Mouse (Mus musculus): ENCODE measurements at regions not wholly inside any gene's neighbourhood (a gene's known extent, or its start where the extent isn't known, plus 50 kb on each side); places are given as distances from the start of the nearest gene placed in this dataset.
"Not testable (repeated sequence)": the region's sequence is repeated elsewhere in the genome, so short reads cannot be mapped to it uniquely, and the experiment has no call there.

DNA sequence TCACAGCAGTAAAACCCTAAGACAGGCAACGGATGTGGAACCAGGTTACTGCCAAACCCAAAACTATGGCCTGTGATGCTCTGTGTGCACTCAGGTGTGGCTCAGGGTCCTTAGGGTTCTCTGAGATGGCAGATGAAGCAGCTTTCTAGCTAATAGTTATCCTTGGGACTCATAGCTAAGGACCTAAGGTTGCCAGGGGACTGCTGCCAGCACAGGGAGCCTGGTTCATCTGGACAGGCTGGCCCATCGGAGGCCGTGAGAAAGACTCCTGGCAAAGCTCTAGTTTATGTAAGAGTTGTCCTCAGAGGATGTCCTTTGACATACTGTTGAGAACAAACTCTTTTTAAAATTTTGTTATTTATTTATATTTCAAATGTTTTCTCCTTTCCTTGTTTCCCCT is 97.9 kb upstream of the Cnksr3 start:
- DNase-seq (ENCODE audit: low spot score) = no peak
- no peak overlapping the region for H3K4me2 ChIP-seq (ENCODE audit: low read depth, low read length, severe bottlenecking)
- WGBS = 93% methylated on average over 3 of the region's 3 CpGs
- no peak for ATAC-seq (replicated peaks; ENCODE audit: low FRiP score)
- H3K36me3 ChIP-seq (ENCODE audit: control insufficient read depth, insufficient read depth, low read length) = no peaks in the 10 kb centered on the region
- H3K9me3 ChIP-seq (ENCODE audit: control insufficient read depth, low read length) = no peaks in the 10 kb centered on the region
- H3K9ac ChIP-seq (ENCODE audit: low read length) = no peak overlapping the region
- no peaks in the 10 kb centered on the region for H3K27me3 ChIP-seq (ENCODE audit: control insufficient read depth, insufficient read depth, low read length)
- H3K4me3 ChIP-seq (ENCODE audit: low read depth, low read length) = no peak overlapping the region
- no peaks in the 10 kb centered on the region for H3K4me1 ChIP-seq (replicated peaks; ENCODE audit: control insufficient read depth, insufficient read depth, low read length)
- H3K27ac ChIP-seq (ENCODE audit: low read depth, low read length) = no peak overlapping the region

DNA sequence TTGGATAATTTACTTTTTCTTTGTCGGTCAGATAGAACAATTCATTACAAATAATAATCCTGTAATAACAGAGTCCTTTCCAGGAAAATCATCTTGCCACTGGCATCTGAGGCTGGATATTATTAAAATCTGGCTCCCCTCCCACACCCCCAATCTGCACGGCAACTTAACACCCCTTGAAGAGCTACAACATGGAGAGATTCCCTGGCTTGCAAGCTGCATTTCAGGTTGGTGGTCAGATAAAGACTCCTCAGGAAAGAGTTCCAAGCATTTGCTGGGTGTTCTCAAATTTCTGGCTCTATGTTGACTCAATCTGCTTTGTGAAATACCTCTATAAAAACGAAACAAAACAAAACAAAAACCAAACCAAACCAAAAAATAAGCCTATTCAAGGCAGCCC is 93.8 kb upstream of the Cnksr3 start:
- ATAC-seq (replicated peaks; ENCODE audit: low FRiP score); H3K36me3 ChIP-seq (ENCODE audit: control insufficient read depth, insufficient read depth, low read length); H3K27ac ChIP-seq (ENCODE audit: low read depth, low read length); H3K4me3 ChIP-seq (ENCODE audit: low read depth, low read length); H3K9ac ChIP-seq (ENCODE audit: low read length); H3K27me3 ChIP-seq (ENCODE audit: control insufficient read depth, insufficient read depth, low read length); H3K4me2 ChIP-seq (ENCODE audit: low read depth, low read length, severe bottlenecking); H3K9me3 ChIP-seq (ENCODE audit: control insufficient read depth, low read length); DNase-seq (ENCODE audit: low spot score); H3K4me1 ChIP-seq (replicated peaks; ENCODE audit: control insufficient read depth, insufficient read depth, low read length): not testable (repeated sequence)
- 68% methylated on average over 3 of the region's 3 CpGs for WGBS

DNA sequence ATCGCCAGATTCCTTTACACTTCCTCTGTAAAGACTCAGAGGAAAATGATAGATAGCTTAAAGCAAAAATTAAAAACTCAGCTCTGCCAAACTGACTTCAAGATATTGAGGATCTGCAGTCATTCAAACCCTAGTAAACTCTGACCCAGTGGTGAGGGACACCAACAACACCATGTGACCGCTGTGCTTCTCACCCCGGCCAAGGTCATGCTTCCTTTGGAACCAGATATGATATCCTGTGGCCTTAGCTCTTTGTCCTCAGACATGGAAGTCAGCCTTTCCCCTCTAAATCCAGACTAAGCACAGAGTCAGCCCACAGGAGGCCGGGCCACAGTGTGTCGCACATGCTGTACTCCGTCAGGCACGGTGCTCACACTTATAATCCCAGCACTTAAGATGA is 86.3 kb upstream of the Cnksr3 start:
- no peak for ATAC-seq (replicated peaks; ENCODE audit: low FRiP score)
- no peak overlapping the region for H3K9ac ChIP-seq (ENCODE audit: low read length)
- WGBS = 92% methylated on average over 7 of the region's 7 CpGs
- no peaks in the 10 kb centered on the region for H3K4me1 ChIP-seq (replicated peaks; ENCODE audit: control insufficient read depth, insufficient read depth, low read length)
- H3K9me3 ChIP-seq (ENCODE audit: control insufficient read depth, low read length) = no peaks in the 10 kb centered on the region
- H3K4me3 ChIP-seq (ENCODE audit: low read depth, low read length) = no peak overlapping the region
- no peak for DNase-seq (ENCODE audit: low spot score)
- no peaks in the 10 kb centered on the region for H3K36me3 ChIP-seq (ENCODE audit: control insufficient read depth, insufficient read depth, low read length)
- no peaks in the 10 kb centered on the region for H3K27me3 ChIP-seq (ENCODE audit: control insufficient read depth, insufficient read depth, low read length)
- H3K27ac ChIP-seq (ENCODE audit: low read depth, low read length) = no peak overlapping the region
- H3K4me2 ChIP-seq (ENCODE audit: low read depth, low read length, severe bottlenecking) = no peak overlapping the region

DNA sequence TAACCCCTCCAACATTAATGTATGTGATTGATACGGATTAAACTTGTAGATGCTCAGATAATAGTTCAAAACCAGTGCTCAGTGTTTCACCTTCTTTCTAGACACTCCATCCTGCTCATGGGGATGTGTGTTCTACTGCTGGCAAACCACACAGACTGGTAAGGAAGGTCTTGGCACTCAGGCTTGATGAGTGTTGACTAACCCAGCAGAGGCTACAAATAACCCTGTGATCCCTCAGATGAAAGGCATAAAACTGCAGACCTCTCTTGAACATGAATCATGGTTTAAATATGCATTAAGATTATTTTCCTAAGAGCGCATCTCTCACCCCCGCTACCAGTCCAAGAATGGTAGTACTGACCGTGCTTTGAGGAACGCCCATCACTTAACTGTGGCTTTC is 83.9 kb upstream of the Cnksr3 start:
- WGBS = 95% methylated on average over 5 of the region's 5 CpGs

DNA sequence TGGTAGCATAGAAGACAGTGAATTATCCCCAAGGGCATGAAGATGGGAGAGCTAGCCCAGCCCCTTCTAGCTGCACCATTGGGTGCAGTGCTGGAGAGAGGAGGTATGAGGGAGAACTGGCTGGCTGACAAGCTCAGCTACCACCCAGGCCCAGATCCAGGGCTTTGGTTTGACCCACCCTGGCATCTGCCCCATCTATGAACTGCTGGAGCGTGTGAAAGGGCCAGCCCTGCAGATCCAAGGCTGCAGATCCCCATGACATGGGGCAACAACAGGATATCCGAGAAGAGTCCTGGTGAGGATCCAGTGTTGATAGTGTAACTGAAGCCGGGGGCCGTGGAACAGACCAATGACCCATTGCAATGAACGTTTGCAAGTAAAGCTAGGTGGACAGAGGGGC is 81.2 kb upstream of the Cnksr3 start:
- Histone ChIP-seq H3K27ac (ENCODE audit: low read depth, low read length) (no peak overlapping the region), H3K4me3 (ENCODE audit: low read depth, low read length) (no peak overlapping the region), H3K9me3 (ENCODE audit: control insufficient read depth, low read length) (no peaks in the 10 kb centered on the region), H3K27me3 (ENCODE audit: control insufficient read depth, insufficient read depth, low read length) (no peaks in the 10 kb centered on the region), H3K4me1 (replicated peaks; ENCODE audit: control insufficient read depth, insufficient read depth, low read length) (no peaks in the 10 kb centered on the region), H3K36me3 (ENCODE audit: control insufficient read depth, insufficient read depth, low read length) (no peaks in the 10 kb centered on the region), H3K9ac (ENCODE audit: low read length) (no peak overlapping the region), H3K4me2 (ENCODE audit: low read depth, low read length, severe bottlenecking) (no peak overlapping the region)
- WGBS = 85% methylated on average over 5 of the region's 5 CpGs
- ATAC-seq (replicated peaks; ENCODE audit: low FRiP score) (no peak), DNase-seq (ENCODE audit: low spot score) (no peak)

More for the DNA sequence above, 83.9 kb upstream of the Cnksr3 start:
- Histone ChIP-seq H3K9me3 (ENCODE audit: control insufficient read depth, low read length) (no peaks in the 10 kb centered on the region), H3K27ac (ENCODE audit: low read depth, low read length) (no peak overlapping the region), H3K9ac (ENCODE audit: low read length) (no peak overlapping the region), H3K4me3 (ENCODE audit: low read depth, low read length) (no peak overlapping the region), H3K36me3 (ENCODE audit: control insufficient read depth, insufficient read depth, low read length) (no peaks in the 10 kb centered on the region), H3K27me3 (ENCODE audit: control insufficient read depth, insufficient read depth, low read length) (no peaks in the 10 kb centered on the region), H3K4me1 (replicated peaks; ENCODE audit: control insufficient read depth, insufficient read depth, low read length) (no peaks in the 10 kb centered on the region), H3K4me2 (ENCODE audit: low read depth, low read length, severe bottlenecking) (no peak overlapping the region)
- no peak for DNase-seq (ENCODE audit: low spot score)
- ATAC-seq (replicated peaks; ENCODE audit: low FRiP score) = no peak

DNA sequence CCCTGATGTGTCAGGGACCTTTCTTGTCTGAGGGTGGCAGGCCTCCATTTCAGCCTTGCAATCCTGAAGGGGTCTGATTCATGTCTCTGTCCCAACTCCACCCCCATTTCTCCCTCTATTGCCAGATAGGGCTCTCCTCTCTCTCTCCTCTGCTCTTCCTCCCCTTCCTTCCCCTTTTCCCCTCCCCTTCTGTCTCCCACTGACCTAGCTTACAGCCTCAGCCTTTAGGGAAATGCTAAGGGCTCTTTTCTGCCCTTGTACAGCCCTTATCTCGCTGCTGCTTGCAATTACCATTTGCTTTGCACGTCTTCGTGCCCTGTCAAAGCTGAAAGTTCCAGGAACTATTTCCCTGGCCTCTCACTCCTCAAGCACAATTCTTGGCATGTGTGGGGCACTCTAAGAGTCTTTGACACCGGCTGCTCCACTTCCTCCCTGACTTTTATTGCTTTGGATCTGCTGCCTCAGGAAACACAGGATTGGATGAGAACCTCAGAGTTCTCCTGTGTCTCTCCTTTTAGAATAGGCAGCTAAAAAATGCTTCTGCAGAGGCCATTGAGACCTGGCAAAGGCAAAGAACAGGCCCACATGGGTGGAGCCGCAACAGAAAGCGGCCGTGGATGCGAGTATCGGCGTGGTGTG is 77.9 kb upstream of the Cnksr3 start:
- Histone ChIP-seq H3K4me1 (replicated peaks; ENCODE audit: control insufficient read depth, insufficient read depth, low read length) (no peaks in the 10 kb centered on the region), H3K4me3 (ENCODE audit: low read depth, low read length) (no peak overlapping the region), H3K27ac (ENCODE audit: low read depth, low read length) (no peak overlapping the region), H3K9me3 (ENCODE audit: control insufficient read depth, low read length) (no peaks in the 10 kb centered on the region), H3K4me2 (ENCODE audit: low read depth, low read length, severe bottlenecking) (no peak overlapping the region), H3K27me3 (ENCODE audit: control insufficient read depth, insufficient read depth, low read length) (no peaks in the 10 kb centered on the region), H3K9ac (ENCODE audit: low read length) (no peak overlapping the region), H3K36me3 (ENCODE audit: control insufficient read depth, insufficient read depth, low read length) (no peaks in the 10 kb centered on the region)
- ATAC-seq (replicated peaks; ENCODE audit: low FRiP score) = no peak
- 90% methylated on average over 10 of the region's 10 CpGs for WGBS
- DNase-seq (ENCODE audit: low spot score) = no peak

DNA sequence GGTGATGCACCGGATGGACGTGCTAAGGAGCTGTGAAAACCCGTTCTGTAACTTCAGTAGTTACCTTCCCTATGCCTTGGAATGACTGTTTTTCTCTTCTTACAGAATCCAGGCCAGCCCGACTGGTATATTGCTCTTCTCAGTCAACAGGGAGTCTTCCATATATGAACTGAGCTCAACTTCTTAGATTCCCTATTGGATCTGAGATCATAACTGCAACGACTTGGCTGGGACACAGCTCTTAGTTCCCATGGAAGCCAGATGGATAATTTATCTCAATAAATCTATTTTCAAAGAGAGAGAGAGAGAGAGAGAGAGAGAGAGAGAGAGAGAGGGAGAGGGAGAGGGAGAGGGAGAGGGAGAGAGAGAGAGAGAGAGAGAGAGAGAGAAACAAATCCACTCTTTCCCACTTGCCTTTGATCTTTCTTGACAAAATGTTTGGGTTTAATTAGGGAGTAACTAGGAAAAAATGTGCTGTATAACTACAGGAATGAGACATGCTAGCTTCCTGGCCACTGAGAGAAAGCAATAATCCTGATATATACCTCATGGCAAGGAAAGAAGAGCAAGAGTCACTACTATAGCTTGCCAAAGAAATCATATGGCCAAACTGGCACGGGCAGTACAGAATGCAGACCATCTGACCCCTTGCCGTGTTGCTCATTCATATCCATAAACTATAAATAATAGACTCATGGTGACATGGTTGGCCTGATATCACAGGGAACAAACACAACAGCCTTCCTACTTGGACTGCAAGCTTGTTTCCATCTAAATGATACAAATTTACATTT is 73.3 kb upstream of the Cnksr3 start:
- no peak for ATAC-seq (replicated peaks; ENCODE audit: low FRiP score)

DNA sequence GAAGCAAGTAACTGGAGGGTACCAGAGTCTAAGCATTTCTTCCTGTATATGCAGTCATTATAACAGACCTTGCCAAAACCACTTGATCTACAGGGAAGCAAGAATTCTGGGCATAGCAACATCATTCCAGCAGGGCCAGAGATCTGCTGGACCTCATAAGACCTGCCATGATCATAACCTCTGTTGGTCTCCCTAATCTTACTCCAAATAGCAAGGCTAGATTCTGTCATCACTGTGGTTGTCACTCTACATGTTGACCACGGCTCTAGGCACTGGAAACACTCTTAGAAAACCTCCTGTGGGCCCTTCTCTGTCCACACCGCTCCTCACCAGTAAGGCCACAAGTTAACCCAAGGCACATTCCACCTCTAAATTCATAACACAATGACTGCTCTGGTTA is 68.4 kb upstream of the Cnksr3 start:
- 87% methylated on average over 2 of the region's 2 CpGs for WGBS
- no peak overlapping the region for H3K27ac ChIP-seq (ENCODE audit: low read depth, low read length)
- DNase-seq (ENCODE audit: low spot score) (no peak), ATAC-seq (replicated peaks; ENCODE audit: low FRiP score) (no peak)
- H3K4me2 ChIP-seq (ENCODE audit: low read depth, low read length, severe bottlenecking) = no peak overlapping the region
- H3K4me3 ChIP-seq (ENCODE audit: low read depth, low read length) = no peak overlapping the region
- H3K27me3 ChIP-seq (ENCODE audit: control insufficient read depth, insufficient read depth, low read length) = no peaks in the 10 kb centered on the region
- no peak overlapping the region for H3K9ac ChIP-seq (ENCODE audit: low read length)
- no peaks in the 10 kb centered on the region for H3K9me3 ChIP-seq (ENCODE audit: control insufficient read depth, low read length)
- no peaks in the 10 kb centered on the region for H3K36me3 ChIP-seq (ENCODE audit: control insufficient read depth, insufficient read depth, low read length)
- no peaks in the 10 kb centered on the region for H3K4me1 ChIP-seq (replicated peaks; ENCODE audit: control insufficient read depth, insufficient read depth, low read length)

More for the DNA sequence above, 73.3 kb upstream of the Cnksr3 start:
- Histone ChIP-seq H3K9ac (ENCODE audit: low read length) (no peak overlapping the region), H3K4me1 (replicated peaks; ENCODE audit: control insufficient read depth, insufficient read depth, low read length) (no peaks in the 10 kb centered on the region), H3K27me3 (ENCODE audit: control insufficient read depth, insufficient read depth, low read length) (no peaks in the 10 kb centered on the region), H3K4me3 (ENCODE audit: low read depth, low read length) (no peak overlapping the region), H3K36me3 (ENCODE audit: control insufficient read depth, insufficient read depth, low read length) (no peaks in the 10 kb centered on the region), H3K27ac (ENCODE audit: low read depth, low read length) (no peak overlapping the region), H3K4me2 (ENCODE audit: low read depth, low read length, severe bottlenecking) (no peak overlapping the region), H3K9me3 (ENCODE audit: control insufficient read depth, low read length) (no peaks in the 10 kb centered on the region)
- WGBS = 89% methylated on average over 7 of the region's 7 CpGs
- DNase-seq (ENCODE audit: low spot score) = no peak

DNA sequence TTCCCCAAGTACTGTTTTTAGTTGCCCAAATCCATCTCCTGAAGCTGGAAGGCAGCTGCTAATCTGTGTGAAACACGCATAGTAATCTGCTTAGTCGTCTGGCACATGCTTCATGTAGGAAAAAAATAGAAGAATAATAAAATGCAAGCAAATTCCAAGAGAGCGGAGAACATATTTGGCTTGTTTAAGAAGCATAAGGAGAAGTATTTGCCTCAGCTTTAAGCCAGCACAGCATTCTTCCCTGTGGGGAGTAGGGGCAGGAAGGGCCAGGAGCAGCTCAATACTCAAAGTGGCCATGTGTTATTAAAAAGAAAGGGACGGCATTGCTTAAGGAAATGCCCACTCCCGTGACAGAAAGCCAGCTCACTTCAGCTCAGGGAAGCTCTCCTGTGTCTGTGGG is 66.8 kb upstream of the Cnksr3 start:
- Histone ChIP-seq H3K27ac (ENCODE audit: low read depth, low read length) (no peak overlapping the region), H3K4me1 (replicated peaks; ENCODE audit: control insufficient read depth, insufficient read depth, low read length) (no peaks in the 10 kb centered on the region), H3K27me3 (ENCODE audit: control insufficient read depth, insufficient read depth, low read length) (no peaks in the 10 kb centered on the region), H3K4me2 (ENCODE audit: low read depth, low read length, severe bottlenecking) (no peak overlapping the region), H3K36me3 (ENCODE audit: control insufficient read depth, insufficient read depth, low read length) (no peaks in the 10 kb centered on the region), H3K9ac (ENCODE audit: low read length) (no peak overlapping the region), H3K4me3 (ENCODE audit: low read depth, low read length) (no peak overlapping the region), H3K9me3 (ENCODE audit: control insufficient read depth, low read length) (no peaks in the 10 kb centered on the region)
- DNase-seq (ENCODE audit: low spot score) (no peak), ATAC-seq (replicated peaks; ENCODE audit: low FRiP score) (no peak)
- WGBS = 67% methylated on average over 5 of the region's 5 CpGs

Measured in forebrain, embryonic 11.5 days (tissue).